Mouse (Mus musculus) forebrain, embryonic 15.5 days (tissue): ENCODE measurements around the gene Kpnb1. TPM values are rescaled to one million over a fixed set of nuclear protein-coding genes. Genes with fewer than 3 reads are reported as not detected.
A peak's percentile ranks its signal among the peaks of the same experiment; 100 is the strongest.
"Not testable (repeated sequence)": the region's sequence is repeated elsewhere in the genome, so short reads cannot be mapped to it uniquely, and the experiment has no call there.

Experiments used
- ATAC-seq: fragments of 200-750 bp; cut with Nextera tagmentation; replicated peaks from 2 replicates; pipeline ENCODE4 v1.8.0; 2017; ENCODE audit warnings: mild to moderate bottlenecking, moderate TSS enrichment, moderate library complexity
- H3K27ac ChIP-seq: fragments of 300-500 bp; sonication (generic); replicated peaks from 2 replicates; pipeline ENCODE4 v1.5.1; 2015; ENCODE audit warnings: mild to moderate bottlenecking, inconsistent platforms
- H3K27me3 ChIP-seq: fragments of 300-500 bp; sonication (generic); 2 replicates; pipeline ENCODE4 v1.6.1; 2015; ENCODE audit warnings: inconsistent platforms
- H3K36me3 ChIP-seq: fragments of 300-500 bp; sonication (generic); 2 replicates; pipeline ENCODE4 v1.6.1; 2015; ENCODE audit warnings: mild to moderate bottlenecking, inconsistent platforms
- H3K4me1 ChIP-seq: fragments of 300-500 bp; sonication (generic); 2 replicates; pipeline ENCODE4 v1.6.1; 2015; ENCODE audit warnings: inconsistent platforms
- H3K4me2 ChIP-seq: fragments of 300-500 bp; sonication (generic); replicated peaks from 2 replicates; pipeline ENCODE4 v1.6.1; 2015; ENCODE audit warnings: mild to moderate bottlenecking, inconsistent platforms
- H3K4me3 ChIP-seq: fragments of 300-500 bp; sonication (generic); 2 replicates; pipeline ENCODE4 v1.5.1; 2015; ENCODE audit warnings: mild to moderate bottlenecking, inconsistent platforms
- H3K9ac ChIP-seq: fragments of 300-500 bp; sonication (generic); replicated peaks from 2 replicates; pipeline ENCODE4 v1.6.1; 2015; ENCODE audit warnings: mild to moderate bottlenecking, inconsistent platforms
- H3K9me3 ChIP-seq: fragments of 300-500 bp; sonication (generic); 2 replicates; pipeline ENCODE4 v1.6.1; 2016; ENCODE audit warnings: inconsistent platforms
- WGBS: fragments of 180-500 bp; shearing (Covaris S2); methylation state at CpG from one replicate; pipeline ENCODE4 v1.1.7; 2015; ENCODE audit warnings: mixed read lengths; 5-methylcytosine and 5-hydroxymethylcytosine counted together
- polyA plus RNA-seq: library from polyadenylated mRNA; unstranded; fragments of >200 nt; fragmentation: Nextera tagmentation; extraction: Ambion mirVana; gene quantifications from 2 replicates; pipeline ENCODE4 v1.2.1, GENCODE M21; 2015

Kpnb1 gene
- polyA plus RNA-seq, 1 experiment from 2014 or later, result 41.8 TPM

DNA sequence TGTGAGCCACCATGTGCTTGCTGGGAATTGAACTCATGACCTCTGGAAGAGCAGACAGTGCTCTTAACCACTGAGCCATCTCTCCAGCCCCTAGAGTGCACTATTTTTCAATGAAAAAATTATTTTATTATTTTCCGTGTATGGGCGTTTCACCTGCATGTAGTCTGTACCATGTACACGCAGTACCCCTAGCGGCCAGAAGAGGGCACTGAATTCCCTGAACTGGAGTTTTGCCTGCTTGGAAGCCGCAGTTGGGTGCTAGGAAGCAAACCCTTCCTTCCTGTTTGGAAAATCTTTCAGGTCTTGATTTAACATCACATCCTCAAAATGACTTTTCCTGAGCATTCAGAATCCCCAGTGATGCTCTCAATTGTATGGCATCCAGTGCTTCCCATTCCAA, 10.9 kb upstream of the Kpnb1 start:
- H3K9me3 ChIP-seq, result no peaks in the 10 kb centered on the region
- no peaks in the 10 kb centered on the region for H3K27me3 ChIP-seq
- H3K9ac ChIP-seq, result no peak overlapping the region
- no peak overlapping the region for H3K4me2 ChIP-seq
- no peak overlapping the region for H3K4me3 ChIP-seq
- no peaks in the 10 kb centered on the region for H3K4me1 ChIP-seq
- H3K27ac ChIP-seq, result no peak overlapping the region
- ATAC-seq, result no peak
- WGBS, result 18% methylated on average over 5 of the region's 5 CpGs
- no peaks in the 10 kb centered on the region for H3K36me3 ChIP-seq

DNA sequence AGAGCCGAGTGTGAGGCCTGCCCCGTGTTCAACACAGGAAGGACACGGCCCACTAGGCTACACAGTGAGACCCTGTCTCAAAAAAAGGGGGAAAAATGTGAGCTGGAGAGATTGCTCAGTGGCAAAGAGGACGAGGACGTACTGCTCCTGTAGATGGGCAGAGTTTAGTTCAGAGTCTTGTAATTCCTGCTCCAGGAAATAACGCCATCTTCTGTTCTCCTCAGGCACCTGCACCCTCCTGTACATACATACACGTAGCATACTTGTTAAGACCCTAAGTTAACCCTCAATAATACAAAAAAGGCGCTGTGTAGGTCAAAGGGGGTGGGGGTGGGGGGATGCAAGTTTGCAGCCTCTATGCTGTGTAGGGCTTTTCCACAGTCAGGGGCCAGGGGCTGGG, 9.3 kb upstream of the Kpnb1 start:
- Histone ChIP-seq H3K36me3 (no peaks in the 10 kb centered on the region), H3K4me3 (no peak overlapping the region), H3K4me1 (no peaks in the 10 kb centered on the region), H3K27me3 (no peaks in the 10 kb centered on the region), H3K27ac (no peak overlapping the region), H3K9ac (no peak overlapping the region), H3K9me3 (no peaks in the 10 kb centered on the region), H3K4me2 (no peak overlapping the region)
- no peak for ATAC-seq
- 81% methylated on average over 8 of the region's 8 CpGs for WGBS

DNA sequence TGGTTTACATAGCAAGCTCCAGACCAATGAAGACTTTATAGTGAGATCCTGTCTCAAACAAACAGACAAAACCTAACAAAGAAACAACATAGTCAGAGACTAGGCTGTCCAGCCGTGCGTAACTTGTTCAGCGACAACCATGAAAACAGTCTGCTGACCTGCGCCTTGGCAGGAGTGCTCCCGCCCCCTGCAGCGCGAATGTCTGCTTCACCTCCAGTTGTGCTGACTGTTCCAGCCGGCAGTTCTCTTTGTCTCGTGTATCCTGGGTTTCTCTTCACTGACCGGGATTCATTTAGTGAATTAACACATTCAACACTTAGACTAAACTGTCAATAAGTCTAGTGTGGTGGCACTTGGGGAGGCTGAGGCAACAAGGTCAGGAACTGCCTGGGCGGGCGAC, 8.9 kb upstream of the Kpnb1 start:
- Histone ChIP-seq H3K27me3 (no peaks in the 10 kb centered on the region), H3K4me2 (no peak overlapping the region), H3K9ac (no peak overlapping the region), H3K36me3 (no peaks in the 10 kb centered on the region), H3K4me1 (no peaks in the 10 kb centered on the region), H3K4me3 (no peak overlapping the region), H3K27ac (no peak overlapping the region), H3K9me3 (no peaks in the 10 kb centered on the region)
- 78% methylated on average over 12 of the region's 12 CpGs for WGBS
- no peak for ATAC-seq

DNA sequence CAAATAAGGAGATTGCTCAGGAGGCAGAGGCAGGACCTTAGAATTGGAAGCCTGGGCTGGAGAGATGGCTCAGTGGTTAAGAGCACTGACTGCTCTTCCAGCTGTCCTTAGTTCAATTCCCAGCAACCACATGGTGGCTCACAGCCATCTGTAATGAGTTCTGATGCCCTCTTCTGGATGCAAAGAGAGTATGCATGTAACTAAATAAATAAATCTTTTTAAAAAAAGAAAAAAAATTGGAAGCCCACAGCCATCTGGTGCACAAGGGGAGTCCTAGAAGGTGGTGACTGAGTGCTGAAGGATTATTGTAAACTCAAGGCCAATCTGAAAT, 4.9 kb upstream of the Kpnb1 start:
- H3K4me3 ChIP-seq, result no peak overlapping the region
- ATAC-seq, result no peak
- no peaks in the 10 kb centered on the region for H3K36me3 ChIP-seq
- no peak overlapping the region for H3K27ac ChIP-seq
- H3K27me3 ChIP-seq, result no peaks in the 10 kb centered on the region
- H3K9me3 ChIP-seq, result no peaks in the 10 kb centered on the region
- H3K4me1 ChIP-seq, result peaks cover 8% of the 10 kb centered on the region
- no peak overlapping the region for H3K4me2 ChIP-seq
- no peak overlapping the region for H3K9ac ChIP-seq

DNA sequence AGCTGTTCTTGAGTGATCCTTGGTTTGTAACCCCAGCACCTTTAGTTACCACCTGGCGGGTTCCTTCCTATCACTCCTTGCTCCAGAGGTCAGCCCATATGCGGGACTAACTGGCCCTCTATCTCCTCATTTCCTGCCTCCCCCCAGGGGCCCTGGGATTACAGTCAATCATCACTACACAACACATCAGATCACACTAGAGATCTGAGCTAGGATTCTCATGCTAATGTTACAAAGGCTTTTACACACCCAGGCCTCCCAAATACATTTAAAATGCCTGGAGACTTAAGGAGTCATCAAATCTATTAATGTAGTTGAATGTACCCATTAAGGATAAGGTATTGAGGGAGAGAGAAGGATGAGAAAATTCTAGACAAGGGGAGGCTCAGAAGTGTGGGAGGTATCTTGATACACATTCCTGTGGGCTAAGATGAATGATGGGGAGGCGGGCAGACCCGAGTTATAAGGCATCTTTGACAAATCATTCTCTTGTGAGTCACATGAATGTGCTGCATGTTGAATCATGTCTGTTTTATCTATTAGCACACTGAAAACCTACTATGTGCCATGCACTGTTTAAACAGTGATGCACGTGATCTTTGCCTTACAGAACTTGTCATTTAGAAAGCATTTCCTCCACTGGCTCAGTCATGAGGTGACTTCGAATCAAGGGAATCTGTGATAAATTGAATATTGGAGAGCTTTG, 4.4 kb upstream of the Kpnb1 start:
- 88% methylated on average over 6 of the region's 6 CpGs for WGBS
- Histone ChIP-seq H3K9ac (no peak overlapping the region), H3K4me3 (no peak overlapping the region), H3K9me3 (no peaks in the 10 kb centered on the region), H3K4me2 (no peak overlapping the region), H3K4me1 (peaks cover 8% of the 10 kb centered on the region), H3K27ac (no peak overlapping the region), H3K27me3 (no peaks in the 10 kb centered on the region), H3K36me3 (no peaks in the 10 kb centered on the region)
- no peak for ATAC-seq

DNA sequence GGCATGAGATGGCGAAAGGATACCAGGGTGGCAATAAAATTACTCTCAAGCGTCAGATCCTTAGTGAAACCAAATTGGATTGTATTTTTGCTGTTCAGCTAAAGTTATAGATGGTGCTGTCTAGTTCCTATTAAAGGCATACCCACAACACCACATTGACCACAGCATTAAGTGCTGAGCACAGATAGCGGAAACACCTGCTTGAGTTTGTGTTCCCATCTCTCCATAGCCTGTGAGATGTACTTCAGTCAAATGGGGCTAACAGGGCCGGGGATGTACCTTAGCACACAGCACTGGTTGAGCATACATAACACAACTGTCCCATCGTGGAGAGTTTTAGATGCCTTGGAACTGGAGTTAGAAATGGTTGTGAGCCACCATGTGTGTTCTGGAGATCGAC, 3.3 kb upstream of the Kpnb1 start:
- H3K27ac ChIP-seq, result no peak overlapping the region
- 91% methylated on average over 6 of the region's 6 CpGs for WGBS

DNA sequence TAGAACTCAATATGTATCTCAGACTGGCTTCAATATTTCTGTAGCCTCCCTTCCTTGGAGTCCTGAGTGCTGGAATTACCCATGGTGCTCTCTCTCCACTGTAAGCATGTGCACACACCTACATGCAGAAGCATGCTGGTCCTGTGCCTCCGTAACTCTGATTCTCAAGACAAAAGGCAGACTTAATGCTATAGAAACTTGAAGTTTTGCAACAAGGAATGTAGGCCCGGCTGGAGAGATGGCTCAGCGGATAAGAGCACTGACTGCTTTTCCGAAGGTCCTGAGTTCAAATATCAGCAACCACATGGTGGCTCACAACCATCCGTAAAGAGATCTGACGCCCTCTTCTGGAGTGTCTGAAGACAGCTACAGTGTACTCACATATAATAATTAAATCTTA, 2.0 kb upstream of the Kpnb1 start:
- not testable (repeated sequence) for ATAC-seq, H3K27me3 ChIP-seq, H3K4me2 ChIP-seq, H3K4me3 ChIP-seq, H3K9me3 ChIP-seq, H3K27ac ChIP-seq, H3K9ac ChIP-seq
- Histone ChIP-seq H3K4me1 (peaks cover 29% of the 10 kb centered on the region), H3K36me3 (peaks cover 12% of the 10 kb centered on the region)
- WGBS, result 87% methylated on average over 6 of the region's 6 CpGs

More for the DNA sequence above, 3.3 kb upstream of the Kpnb1 start:
- H3K4me3 ChIP-seq, result no peak overlapping the region
- peaks cover under 1% of the 10 kb centered on the region; the same call in 1 of the 2 replicates for H3K36me3 ChIP-seq
- no peaks in the 10 kb centered on the region for H3K9me3 ChIP-seq
- no peak overlapping the region for H3K9ac ChIP-seq
- ATAC-seq, result no peak
- no peak overlapping the region for H3K4me2 ChIP-seq
- peaks cover 16% of the 10 kb centered on the region for H3K4me1 ChIP-seq
- no peaks in the 10 kb centered on the region for H3K27me3 ChIP-seq

DNA sequence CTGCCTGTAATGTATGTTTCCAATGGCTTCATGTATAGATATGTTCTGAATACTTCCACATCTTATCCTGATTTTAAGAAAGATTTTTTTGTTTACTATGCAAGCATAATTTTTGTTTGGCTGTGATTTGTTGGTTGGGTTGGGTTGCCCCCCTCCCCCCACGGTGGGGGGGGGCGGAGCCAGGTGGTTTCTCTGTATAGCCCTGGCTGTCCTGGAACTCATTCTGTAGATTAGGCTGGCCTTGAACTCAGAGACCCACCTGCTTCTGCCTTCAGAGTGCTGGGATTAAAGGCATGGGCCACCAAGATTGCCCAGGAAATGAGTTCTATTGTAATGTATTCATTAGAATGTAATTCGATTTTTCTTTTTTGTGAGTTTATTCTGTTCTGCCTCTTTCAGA, 1.6 kb upstream of the Kpnb1 start:
- Histone ChIP-seq H3K4me1 (peaks cover 32% of the 10 kb centered on the region), H3K27me3 (no peaks in the 10 kb centered on the region), H3K4me2 (peak overlapping the region; percentile 70), H3K36me3 (peaks cover 16% of the 10 kb centered on the region), H3K9ac (no peak overlapping the region), H3K27ac (peak overlapping the region; percentile 98), H3K9me3 (no peaks in the 10 kb centered on the region), H3K4me3 (peak overlapping the region; percentile 99)
- no peak for ATAC-seq
- 33% methylated on average over 3 of the region's 3 CpGs for WGBS

DNA sequence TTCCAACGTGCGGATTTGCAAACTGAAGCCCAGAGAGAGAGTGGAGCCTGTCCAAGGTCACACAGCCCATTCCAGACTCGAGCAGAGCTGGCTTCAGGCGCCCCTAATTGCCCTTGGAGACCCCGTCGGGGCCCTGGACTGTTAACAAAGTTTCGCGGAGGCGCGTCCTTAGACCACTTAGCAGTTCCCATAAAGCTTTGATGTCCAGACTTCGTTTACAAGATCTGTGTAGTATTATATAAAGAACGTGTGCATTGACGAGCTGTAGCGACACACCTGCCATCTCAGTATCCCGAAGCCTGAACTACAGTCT, 918 bp upstream of the Kpnb1 start:
- Histone ChIP-seq H3K4me3 (peak overlapping the region; percentile 99), H3K9me3 (no peaks in the 10 kb centered on the region), H3K27me3 (no peaks in the 10 kb centered on the region), H3K4me2 (peak overlapping the region; percentile 70), H3K9ac (peak overlapping the region; percentile 70), H3K27ac (peak overlapping the region; percentile 98), H3K36me3 (peaks cover 23% of the 10 kb centered on the region), H3K4me1 (peaks cover 36% of the 10 kb centered on the region)
- ATAC-seq, result no peak
- under 1% methylated on average over 15 of the region's 15 CpGs for WGBS

DNA sequence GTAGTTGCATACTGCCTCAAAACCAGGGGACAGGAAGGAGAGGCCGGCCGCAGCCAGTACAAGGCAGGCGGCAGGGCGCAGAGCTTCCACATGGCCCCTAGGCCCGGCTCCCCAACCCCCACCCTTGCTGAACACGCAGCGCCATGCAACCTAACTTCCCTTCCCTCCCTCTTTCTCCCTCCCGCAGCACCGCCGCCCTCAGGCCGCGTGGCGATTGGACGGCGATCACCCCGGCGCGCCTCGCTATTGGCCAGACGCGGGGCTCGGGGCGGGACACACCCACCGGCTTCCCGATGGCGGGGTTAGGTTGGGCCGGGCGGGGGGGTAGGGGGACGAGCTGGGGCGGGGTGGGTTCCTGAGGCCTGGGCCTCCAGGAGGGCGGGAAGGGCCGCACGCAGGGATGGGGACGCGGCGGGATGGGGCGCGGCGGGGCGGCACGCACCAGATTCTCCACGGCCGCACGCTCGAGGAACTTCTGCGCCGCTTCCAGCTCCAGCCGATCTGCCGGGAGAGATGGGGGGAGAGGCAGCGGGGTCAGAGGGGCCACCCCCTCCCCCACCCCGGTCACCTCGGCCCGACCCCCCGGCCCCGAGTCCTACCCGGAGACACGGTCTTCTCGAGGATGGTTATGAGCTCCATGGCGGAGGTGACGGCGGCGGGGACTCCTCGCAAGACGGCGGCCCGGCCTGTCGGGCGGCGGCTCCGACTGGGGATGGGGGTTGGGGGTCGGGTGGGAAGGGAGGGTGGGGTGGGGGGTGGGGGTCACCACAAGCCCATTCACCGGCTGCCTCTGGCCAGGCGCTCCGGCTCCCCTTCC, 526 bp downstream of the Kpnb1 start:
- peaks cover 39% of the 10 kb centered on the region for H3K4me1 ChIP-seq
- peak overlapping the region; percentile 99 for H3K4me3 ChIP-seq
- under 1% methylated on average over 69 of the region's 74 CpGs for WGBS
- peak overlapping the region; percentile 90 for H3K9ac ChIP-seq
- peak; percentile 63 for ATAC-seq
- H3K4me2 ChIP-seq, result peak overlapping the region; percentile 92
- H3K9me3 ChIP-seq, result no peaks in the 10 kb centered on the region
- H3K27me3 ChIP-seq, result no peaks in the 10 kb centered on the region
- H3K27ac ChIP-seq, result peak overlapping the region; percentile 98
- H3K36me3 ChIP-seq, result peaks cover 37% of the 10 kb centered on the region

DNA sequence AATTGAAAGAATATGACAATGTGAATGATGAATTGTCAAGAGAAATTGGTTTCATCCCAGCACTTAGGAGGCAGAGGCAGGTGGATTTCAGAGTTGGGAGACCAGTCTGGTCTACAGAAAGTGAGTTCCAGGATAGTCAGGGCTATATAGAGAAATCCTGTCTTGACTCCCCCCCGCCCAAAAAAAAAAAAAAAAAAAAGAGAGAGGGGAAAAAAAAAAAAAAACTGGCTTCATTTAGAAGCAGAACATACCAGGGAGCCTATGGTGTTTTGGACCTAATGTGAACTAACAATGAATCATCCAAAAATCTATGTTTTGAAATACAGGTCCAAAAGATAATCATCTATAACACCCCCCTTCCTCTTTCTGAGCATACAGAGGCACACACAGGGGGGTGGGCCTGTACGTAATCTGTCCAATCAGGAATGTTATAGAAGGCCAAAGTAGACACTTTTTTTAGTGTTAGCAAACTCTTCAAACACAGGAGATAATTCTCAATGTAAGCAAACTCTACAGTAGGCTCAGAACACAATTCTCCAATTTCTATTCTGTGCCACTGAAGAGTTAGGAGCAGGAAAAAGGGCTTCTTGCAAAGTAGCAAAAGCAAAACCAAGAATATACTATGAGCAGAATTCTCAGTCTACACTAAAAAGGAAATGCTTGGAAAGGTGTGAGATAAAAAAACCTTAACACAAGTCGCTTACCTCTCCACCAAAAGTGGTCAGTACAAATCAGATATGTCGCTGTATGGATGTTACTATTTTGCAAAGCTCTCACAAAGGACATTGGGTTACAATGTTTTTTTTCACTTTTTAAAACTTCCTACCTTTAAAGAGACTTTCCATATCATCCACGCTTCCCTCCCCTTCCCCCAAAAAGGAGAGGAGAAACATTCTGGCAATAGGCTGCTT, 1.7 kb downstream of the Kpnb1 start:
- H3K36me3 ChIP-seq, result peaks cover 49% of the 10 kb centered on the region

DNA sequence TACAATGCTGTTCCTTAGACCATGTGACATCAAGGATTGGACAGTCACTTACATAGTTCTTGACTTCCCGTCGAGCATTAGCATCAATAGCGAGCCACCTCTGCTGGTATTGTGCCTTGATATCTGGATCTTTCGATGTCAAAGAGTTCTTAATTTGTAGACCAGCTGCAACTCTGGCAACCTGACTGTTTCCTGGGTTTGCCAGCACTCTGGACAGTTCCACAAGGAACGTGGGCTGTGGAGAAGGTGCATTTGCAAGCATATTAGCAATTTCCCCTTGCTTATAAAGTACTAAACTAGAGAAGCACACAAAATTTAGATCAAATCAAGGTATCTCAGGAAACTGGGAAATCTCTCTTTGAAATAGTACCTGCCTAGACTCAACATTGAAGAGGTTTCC, 2.8 kb downstream of the Kpnb1 start:
- WGBS, result 78% methylated on average over 5 of the region's 5 CpGs

More for the DNA sequence above, 1.7 kb downstream of the Kpnb1 start:
- Histone ChIP-seq H3K9ac (peak overlapping the region; percentile 53; the same call in 1 of the 2 replicates), H3K4me2 (peak overlapping the region; percentile 92), H3K4me1 (peaks cover 39% of the 10 kb centered on the region), H3K9me3 (no peaks in the 10 kb centered on the region), H3K4me3 (peak overlapping the region; percentile 99), H3K27me3 (no peaks in the 10 kb centered on the region), H3K27ac (no peak overlapping the region; the same call in 1 of the 2 replicates)
- no peak for ATAC-seq
- WGBS, result 66% methylated on average over 5 of the region's 5 CpGs

More for the DNA sequence above, 2.8 kb downstream of the Kpnb1 start:
- Histone ChIP-seq H3K9me3 (no peaks in the 10 kb centered on the region), H3K36me3 (peaks cover 60% of the 10 kb centered on the region), H3K27ac (no peak overlapping the region), H3K9ac (no peak overlapping the region), H3K27me3 (no peaks in the 10 kb centered on the region), H3K4me2 (no peak overlapping the region), H3K4me1 (peaks cover 39% of the 10 kb centered on the region), H3K4me3 (no peak overlapping the region)
- no peak for ATAC-seq
